Mouse (Mus musculus) CD4-positive helper T cell, adult 2 months (primary cell): ENCODE results near the gene Lck.

Source experiments
- DNase-seq: peaks from one replicate; pipeline ENCODE4 v3.0.0-alpha.2; 2012; ENCODE audit warnings: low read depth, missing footprints, low spot score

Gene Lck

GRCm38 (mm10) chr4:129585773-129586172, 12.3 kb upstream of the Lck start:
- no peak for DNase-seq

DNA sequence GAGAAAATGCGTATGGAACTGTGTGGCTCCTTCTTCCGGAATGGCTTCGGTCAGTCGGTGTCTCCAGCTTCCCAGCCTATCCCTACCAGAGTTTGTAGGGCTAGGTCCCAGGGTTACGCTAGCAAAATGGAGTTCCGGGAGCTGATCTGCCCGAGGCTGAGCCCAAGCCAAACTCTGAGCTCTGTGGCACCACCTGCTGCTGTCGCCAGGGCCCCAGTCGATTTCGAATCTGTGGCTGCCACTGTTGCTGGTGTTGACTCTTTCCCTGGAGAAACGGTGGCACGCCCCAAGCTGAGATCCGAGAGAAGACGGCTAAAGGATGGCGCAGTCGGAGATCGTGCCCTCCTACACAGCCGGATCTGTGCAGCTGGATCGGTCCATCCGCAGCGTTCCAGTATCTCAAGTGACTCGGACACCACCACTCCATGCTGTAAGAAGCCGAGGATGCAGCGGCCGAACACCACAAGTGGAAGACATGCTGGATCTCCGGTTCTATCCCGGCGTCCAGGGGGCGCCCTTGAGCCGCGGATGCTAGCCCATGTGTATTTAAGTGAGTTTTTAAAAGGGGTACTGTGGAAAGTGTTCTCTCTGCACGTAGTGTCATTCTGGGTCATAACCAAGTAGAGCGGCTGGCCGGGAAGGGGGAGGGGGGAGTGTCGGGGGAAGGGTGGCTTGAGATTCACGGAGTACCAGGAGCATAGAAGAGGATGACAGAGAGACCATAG, 11.6 kb upstream of the Lck start:
- DNase-seq, result peak; percentile 88

DNA sequence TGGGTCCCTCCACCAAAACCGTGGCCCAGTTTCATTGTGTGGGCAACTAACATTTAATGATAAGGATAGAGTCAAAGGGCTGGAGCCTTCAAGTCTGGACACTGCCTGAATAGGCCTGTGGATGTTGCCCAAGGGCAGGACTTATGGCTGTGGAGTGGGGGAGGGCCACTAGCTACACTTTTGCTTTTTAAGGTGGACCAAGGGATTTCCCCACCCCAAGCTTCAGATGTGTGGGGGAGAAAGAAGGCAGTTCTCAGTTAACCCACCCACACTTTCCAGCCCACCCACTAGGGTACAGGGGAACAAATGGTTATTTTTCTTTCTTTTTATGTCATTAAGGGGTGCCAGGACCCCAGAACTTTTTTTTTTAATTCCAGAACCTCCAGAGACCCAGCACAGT, 10.9 kb upstream of the Lck start:
- peak; percentile 39 for DNase-seq

DNA sequence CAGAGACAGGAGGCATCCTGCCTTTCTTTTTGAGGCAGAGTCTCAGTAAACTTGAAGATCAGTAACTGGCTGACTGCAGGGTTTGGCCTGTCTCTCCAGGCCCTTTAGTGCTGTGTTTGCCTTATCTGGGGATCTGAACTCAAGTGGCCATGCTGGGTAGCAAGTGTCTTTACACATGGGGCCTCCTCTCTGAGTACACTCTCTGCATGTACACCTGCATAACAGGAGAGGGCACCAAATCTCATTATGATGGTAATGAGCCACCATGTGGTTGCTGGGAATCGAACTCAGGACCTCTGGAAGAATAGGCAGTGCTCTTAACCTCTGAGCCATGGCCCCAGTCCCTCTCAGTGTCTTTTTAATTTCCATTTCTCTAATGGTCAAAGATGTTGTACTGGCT, 8.8 kb upstream of the Lck start:
- DNase-seq, result no peak

DNA sequence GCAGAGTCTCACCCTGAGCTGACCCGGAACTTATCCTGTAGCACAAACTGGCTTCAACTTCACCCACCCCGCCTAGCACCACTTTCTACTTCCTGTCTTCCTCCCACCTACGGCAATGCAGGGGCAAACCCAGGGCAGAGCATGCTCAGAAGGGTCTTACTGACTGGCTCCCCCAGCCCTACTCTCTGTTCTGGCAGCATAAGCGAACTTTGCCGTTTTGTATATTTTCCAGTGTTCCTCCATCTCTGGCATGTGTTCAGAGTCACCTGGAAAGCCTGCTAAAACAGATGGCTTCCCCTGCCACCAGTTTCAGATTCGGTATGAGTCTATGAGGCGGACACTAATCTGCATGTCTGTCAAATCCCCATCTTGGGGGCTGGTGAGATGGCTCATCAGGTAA, 6.9 kb upstream of the Lck start:
- DNase-seq, result peak; percentile 78

GRCm38 (mm10) chr4:129578466-129578865, 5.0 kb upstream of the Lck start, which contains the start of gene Fam167b:
TSS of gene Fam167b (minus strand) at chr4:129578549.
- no peak for DNase-seq

- no peak for DNase-seq
Observed at GRCm38 (mm10) chr4:129577688-129578087, 4.2 kb upstream of the Lck start.

- peak; percentile 74 for DNase-seq
Observed at GRCm38 (mm10) chr4:129576863-129577491, 3.5 kb upstream of the Lck start.

DNA sequence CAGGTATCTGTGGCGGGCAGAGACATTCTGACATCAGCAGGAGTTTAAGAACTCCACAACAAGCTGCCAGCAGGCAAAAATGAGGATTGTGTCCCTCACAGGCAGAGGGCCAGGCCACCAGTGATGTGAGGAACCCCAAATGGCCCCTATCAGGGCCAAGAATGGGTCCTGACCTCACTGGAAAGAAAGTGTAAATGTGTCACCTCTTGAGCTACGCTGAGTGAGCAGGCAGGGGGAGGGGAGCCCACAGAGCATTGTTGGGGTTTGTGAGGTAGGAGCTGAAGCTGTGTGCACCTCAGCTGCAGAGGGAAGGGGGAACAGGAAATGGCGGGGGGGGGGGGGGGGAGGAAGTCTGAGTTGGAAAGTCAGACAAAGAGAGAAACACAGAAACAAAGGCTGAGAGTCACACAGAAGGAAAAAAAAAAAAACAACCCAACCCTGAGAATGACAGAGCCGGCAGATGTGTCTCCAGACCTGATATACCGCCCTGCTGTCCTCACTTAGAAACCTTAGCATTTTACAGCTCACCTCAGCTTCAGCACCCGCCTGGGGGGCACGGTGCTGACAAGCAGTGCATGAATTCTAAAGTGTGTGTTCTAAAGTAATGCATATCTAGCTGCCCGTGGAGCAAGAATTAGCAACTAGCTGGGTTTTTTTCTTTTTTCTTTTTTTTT, 1.9 kb upstream of the Lck start:
- DNase-seq, result peak; percentile 97

DNA sequence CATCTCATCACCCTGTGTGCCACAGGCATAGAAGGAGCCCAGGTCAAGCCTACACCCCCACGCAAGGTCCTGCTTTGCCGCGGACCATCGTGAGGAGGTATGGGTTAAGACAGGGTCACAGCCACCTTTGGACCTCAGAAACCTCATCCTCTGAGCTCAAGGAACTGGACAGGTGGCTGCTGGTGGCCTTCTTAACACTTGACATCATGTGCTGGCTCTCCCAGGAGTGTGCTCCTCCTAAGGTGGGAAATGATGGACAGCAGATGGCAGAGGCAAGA, 409 bp downstream of the Lck start:
- DNase-seq, result no peak

- DNase-seq, result peak; percentile 85
Observed at GRCm38 (mm10) chr4:129572236-129573092, 977 bp downstream of the Lck start.

DNA sequence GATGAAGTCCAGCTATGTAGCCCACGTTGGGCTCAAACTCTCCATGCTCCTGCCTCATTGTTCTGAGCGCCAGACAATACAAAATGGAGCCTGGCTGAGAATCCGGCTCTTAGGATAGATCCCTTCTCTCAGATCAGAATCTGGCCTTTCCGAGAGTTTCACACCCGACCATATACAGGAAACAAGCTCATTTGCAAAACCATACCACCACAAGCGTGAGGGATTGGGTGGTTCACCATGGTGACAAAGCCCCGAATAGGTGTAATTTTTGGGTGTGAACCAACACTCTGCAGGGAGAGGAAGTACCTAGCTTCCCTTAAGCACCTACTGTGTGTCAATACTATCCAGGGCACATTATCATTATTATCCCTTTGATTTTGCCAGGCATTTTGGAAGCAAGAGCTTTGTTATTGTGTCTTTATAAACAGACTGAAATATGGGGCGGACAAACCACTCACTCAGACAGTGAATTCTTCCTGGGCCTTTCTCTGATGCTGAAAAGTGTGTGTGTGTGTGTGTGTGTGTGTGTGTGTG, 1.8 kb downstream of the Lck start:
- peak; percentile 84 for DNase-seq

GRCm38 (mm10) chr4:129570028-129570427, 3.4 kb downstream of the Lck start:
- DNase-seq, result peak; percentile 90

DNA sequence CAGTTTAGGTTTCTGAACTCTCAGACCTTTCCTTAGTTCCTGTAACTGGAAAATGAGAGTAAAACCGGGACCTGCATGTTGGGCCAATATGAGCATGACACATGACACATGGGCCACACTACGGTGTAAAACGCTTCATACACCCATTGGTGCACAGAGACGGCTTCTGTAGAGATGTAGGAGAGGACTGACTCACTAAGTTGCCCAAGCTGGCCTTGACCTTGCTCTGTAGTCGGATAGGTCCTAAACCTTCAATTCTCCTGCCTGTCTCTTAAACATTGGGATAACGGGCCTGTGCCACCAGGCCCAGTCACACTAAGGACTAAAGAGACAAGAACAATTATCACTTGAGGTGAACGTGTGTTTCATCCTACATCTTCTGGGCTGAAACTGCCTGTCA, 5.1 kb downstream of the Lck start:
- no peak for DNase-seq

DNA sequence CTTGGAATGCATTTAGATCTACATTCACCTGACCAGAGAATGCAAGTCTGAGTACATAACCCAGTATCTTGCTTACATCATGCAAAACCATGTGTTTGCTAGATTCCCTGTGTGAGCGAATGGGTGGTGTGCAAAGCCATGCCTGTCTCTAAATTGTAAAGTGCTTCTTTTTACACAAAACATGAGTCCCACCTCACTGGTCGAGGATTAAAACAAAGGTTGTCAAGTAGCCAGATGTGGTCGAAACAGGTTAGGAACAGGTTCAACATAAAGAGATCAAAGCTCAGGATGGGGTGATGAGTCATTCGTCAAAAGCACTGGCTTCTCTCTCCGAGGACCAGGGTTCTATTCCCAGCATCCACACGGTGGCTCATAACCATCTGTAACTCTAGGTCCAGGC, 8.3 kb downstream of the Lck start:
- DNase-seq, result peak; percentile 72

- DNase-seq, result no peak
Observed at GRCm38 (mm10) chr4:129563718-129564117, 9.7 kb downstream of the Lck start.

GRCm38 (mm10) chr4:129561184-129561583, 12.3 kb downstream of the Lck start:
- peak; percentile 53 for DNase-seq

GRCm38 (mm10) chr4:129558321-129558955, 15.0 kb downstream of the Lck start:
- peak; percentile 88 for DNase-seq

GRCm38 (mm10) chr4:129557256-129557808, 16.1 kb downstream of the Lck start:
- no peak for DNase-seq

DNA sequence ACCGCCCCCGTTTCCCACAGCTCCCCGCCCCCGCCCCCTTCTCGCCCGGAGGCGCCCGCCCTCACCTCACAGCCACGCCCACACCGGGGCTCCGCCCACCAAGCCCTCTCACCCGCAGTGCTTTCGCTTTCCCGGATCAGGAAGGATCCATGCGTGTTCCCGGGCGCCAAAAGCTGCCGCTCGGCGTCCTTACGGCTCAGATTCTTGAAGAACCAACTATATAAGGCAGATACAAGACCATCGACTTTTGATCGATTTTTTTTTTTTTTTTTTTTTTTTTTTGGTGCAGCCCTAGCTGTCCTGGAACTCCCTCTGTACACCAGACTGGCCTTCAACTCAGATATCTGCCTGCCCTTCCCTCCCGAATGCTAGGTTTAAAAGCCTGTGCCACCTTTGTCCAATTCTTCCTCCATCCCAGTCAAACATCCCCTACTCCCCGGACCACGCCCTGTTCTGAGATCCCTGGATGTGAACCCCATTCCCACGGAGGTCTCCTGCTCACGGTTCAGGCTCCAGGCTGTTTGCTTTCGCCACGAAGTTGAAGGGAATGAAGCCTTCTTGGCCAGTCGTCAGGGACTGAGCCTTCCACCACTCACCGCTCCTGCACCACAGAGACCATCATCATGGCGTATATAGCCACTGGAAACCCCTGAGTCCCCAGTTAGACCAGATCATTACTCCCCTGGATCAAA, 16.8 kb downstream of the Lck start:
- peak; percentile 87 for DNase-seq
